Mouse (Mus musculus) CH12.LX (cell line): ENCODE measurements around the gene Ptprm.

Experiments
- CTCF ChIP-seq, 2 experiments: IDR thresholded peaks in 1 of 2; conservative IDR thresholded peaks in 1 of 2; 2 replicates each; pipeline ENCODE4 v1.5.1; 2011 to 2012; ENCODE audit warnings: low read depth in 2 of 2, low read length in 2 of 2, improper control_type of control experiment in 1 of 2, inconsistent platforms in 1 of 2, mild to moderate bottlenecking in 1 of 2, moderate library complexity in 1 of 2
- EP300 ChIP-seq: IDR thresholded peaks from 2 replicates; pipeline ENCODE4 v1.6.1; 2011; ENCODE audit warnings: low read length, improper control_type of control experiment
- MAFK ChIP-seq: IDR thresholded peaks from 2 replicates; pipeline ENCODE4 v1.6.1; 2011; ENCODE audit warnings: low read length, improper control_type of control experiment; ENCODE audit not compliant: insufficient replicate concordance
- MAZ ChIP-seq: IDR thresholded peaks from 2 replicates; pipeline ENCODE4 v1.6.1; 2012; ENCODE audit warnings: low read depth, mild to moderate bottlenecking, inconsistent platforms, low read length, improper control_type of control experiment, moderate library complexity
- MEF2A ChIP-seq: IDR thresholded peaks from 2 replicates; pipeline ENCODE4 v1.6.1; 2014; ENCODE audit warnings: low read depth, mild to moderate bottlenecking, inconsistent platforms, low read length, improper control_type of control experiment, borderline replicate concordance
- PAX5 ChIP-seq: IDR thresholded peaks from 2 replicates; pipeline ENCODE4 v1.6.1; 2012; ENCODE audit warnings: low read length, inconsistent platforms, mixed read lengths
- POLR2A ChIP-seq: IDR thresholded peaks from 2 replicates; pipeline ENCODE4 v1.6.1; 2011; ENCODE audit warnings: low read depth, mild to moderate bottlenecking, improper control_type of control experiment, low read length
- POLR2AphosphoS2 ChIP-seq: IDR thresholded peaks from 2 replicates; pipeline ENCODE4 v1.6.1; 2011; ENCODE audit warnings: low read depth, low read length, improper control_type of control experiment
- RAD21 ChIP-seq: IDR thresholded peaks from 2 replicates; pipeline ENCODE4 v1.6.1; 2011; ENCODE audit warnings: low read depth, mild to moderate bottlenecking, low read length, improper control_type of control experiment, moderate library complexity
- TCF12 ChIP-seq: IDR thresholded peaks from 2 replicates; pipeline ENCODE4 v1.6.1; 2014; ENCODE audit warnings: low read depth, mild to moderate bottlenecking, inconsistent platforms, low read length, improper control_type of control experiment
- UBTF ChIP-seq: IDR thresholded peaks from 2 replicates; pipeline ENCODE4 v1.6.1; 2012; ENCODE audit warnings: low read depth, mild to moderate bottlenecking, inconsistent platforms, low read length, improper control_type of control experiment, moderate library complexity
- ZMIZ1 ChIP-seq: IDR thresholded peaks from 2 replicates; pipeline ENCODE4 v1.6.1; 2012; ENCODE audit warnings: low read depth, mild to moderate bottlenecking, inconsistent platforms, low read length, improper control_type of control experiment

DNA sequence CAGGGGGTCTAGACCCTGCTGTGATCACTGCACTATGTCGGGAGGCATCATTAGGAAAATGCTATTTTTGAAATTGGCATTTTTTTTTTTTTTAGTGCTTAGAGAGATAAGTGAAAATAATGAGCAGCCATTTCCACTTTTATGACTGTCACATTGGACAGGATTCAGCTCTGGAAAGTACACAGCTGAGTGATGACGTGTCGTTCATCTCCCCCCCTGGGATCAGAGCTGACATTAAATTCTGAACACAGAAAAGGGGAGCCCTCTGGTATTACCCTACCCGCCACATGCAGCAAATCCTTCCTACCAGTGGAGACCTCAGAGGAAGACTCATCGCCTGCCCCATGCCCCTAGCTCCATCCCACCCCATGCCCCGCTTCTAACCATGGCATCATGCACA, 540.5 kb downstream of the Ptprm start:
- TF ChIP-seq UBTF (no peak), POLR2A (no peak), EP300 (no peak), MAFK (no peak), ZMIZ1 (no peak), POLR2AphosphoS2 (no peak), CTCF (conservative IDR thresholded peaks at IDR 0.05 in 1 of 2, IDR thresholded peaks at IDR 0.05 in 1 of 2; ENCODE audit: low read depth in 2 of 2, low read length in 2 of 2) (no peak), MEF2A (no peak), MAZ (no peak), TCF12 (no peak), PAX5 (no peak), RAD21 (no peak)
